Mouse (Mus musculus) bone marrow macrophage, adult 2 months (primary cell): Measurements from ENCODE around the gene Cped1. TPM values are rescaled to one million over a fixed set of nuclear protein-coding genes. Genes with fewer than 3 reads are reported as not detected.

Source experiments
- H3K27ac ChIP-seq: 2 replicates; pipeline ENCODE4 v1.5.1; 2012; ENCODE audit warnings: low read depth, low read length; ENCODE audit not compliant: insufficient read depth
- H3K4me1 ChIP-seq: 2 replicates; pipeline ENCODE4 v1.6.1; 2012; ENCODE audit warnings: low read length; ENCODE audit not compliant: control insufficient read depth, insufficient read depth
- H3K4me3 ChIP-seq: 2 replicates; pipeline ENCODE4 v1.5.1; 2012; ENCODE audit warnings: mild to moderate bottlenecking, low read length, moderate library complexity; ENCODE audit not compliant: insufficient read depth
- CTCF ChIP-seq: IDR thresholded peaks from 2 replicates; pipeline ENCODE4 v1.5.1; 2012; ENCODE audit warnings: low read depth, mild to moderate bottlenecking, low read length, moderate library complexity
- POLR2A ChIP-seq: IDR thresholded peaks from 2 replicates; pipeline ENCODE4 v1.6.1; 2012; ENCODE audit warnings: mild to moderate bottlenecking, low read depth, low read length, borderline replicate concordance
- polyA plus RNA-seq: library from polyadenylated mRNA; stranded (reverse); fragments of >200 nt; gene quantifications from 2 replicates; pipeline ENCODE4 v1.2.4, GENCODE M21; 2012; ENCODE audit not compliant: missing spikeins, insufficient read depth, insufficient read length

The Cped1 gene
- polyA plus RNA-seq, 1 experiment = 0.79 TPM

DNA sequence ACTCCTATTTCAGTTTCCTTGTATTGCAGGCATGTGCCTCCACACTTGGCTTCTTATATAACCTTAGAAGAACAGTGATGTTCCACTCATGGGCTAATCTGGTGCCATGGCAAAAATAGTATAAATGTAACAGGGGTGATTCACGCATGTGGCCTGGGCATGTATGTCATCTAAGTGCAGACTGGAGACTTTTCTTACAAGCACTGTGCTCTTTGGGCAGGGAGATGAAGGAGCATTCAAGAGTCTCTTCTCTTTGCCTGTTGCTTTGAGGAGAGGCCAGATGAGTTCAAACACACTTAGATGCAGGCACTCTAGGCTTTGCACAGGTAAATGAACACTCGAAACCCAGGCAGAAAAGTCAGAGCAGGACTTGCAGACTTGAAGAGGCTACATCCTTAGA, 38.5 kb downstream of the Cped1 start:
- Histone ChIP-seq H3K4me3 (no peak overlapping the region), H3K27ac (no peak overlapping the region), H3K4me1 (0 out of 2 replicates have a peak, but pooled peaks cover 2% of the 10 kb centered on the region)
- TF ChIP-seq CTCF (no peak), POLR2A (no peak)

DNA sequence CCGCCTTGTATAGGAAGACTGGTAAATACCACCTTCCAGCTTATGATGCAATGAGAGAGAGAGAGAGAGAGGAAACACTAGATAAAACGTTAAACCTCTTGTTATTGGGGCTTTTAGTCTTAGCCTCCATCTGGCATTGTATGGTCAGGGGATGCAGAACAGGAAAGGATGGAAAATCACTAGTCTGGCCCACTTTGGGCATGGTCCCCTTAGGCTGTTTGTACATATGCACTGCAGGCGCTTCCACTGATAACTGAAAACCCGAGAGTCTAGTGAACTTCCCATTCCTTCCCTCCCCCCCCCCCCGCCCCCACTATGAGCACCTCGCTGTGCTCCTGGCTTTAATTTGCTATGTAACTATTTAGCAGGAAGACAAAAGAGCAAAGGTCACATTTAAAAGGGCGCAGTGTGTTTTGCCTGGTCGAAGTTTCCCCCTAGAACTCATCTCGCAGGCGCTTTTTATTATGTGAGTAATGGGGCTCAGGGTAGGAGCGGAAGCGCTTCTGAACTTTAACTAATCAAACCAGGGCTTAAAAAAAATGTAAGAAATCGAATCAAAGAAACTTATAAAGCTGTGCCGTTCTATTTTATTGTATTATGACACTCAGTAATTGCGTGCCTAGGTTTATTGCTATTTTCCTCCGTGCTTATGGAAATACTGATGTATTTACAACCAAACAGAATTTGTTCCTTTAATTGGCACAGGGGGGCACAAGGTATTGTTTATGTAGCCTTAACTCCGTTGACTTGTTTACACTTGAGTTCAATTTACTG, 40.1 kb downstream of the Cped1 start:
- no peak overlapping the region for H3K4me3 ChIP-seq
- H3K4me1 ChIP-seq = no peaks in the 10 kb centered on the region
- H3K27ac ChIP-seq = no peak overlapping the region
- no peak for TF ChIP-seq POLR2A
- TF ChIP-seq CTCF = no peak

DNA sequence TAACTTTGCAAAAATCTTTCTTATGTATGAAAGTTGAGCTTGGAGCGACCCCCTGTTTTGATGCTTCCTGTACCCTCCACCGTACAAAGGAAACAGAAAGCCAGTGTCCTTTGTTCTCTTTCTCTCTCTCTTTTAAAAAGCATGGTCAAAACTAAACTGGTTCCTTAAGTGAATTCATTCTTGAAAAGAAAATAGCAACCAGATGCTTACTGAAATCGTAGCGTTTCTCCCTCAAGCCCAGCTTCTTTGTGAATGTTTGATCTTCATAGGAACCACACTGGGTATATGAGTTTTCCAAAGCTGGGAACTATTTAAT, 40.6 kb downstream of the Cped1 start:
- TF ChIP-seq CTCF (no peak), POLR2A (no peak)
- H3K4me3 ChIP-seq = no peak overlapping the region
- H3K27ac ChIP-seq = no peak overlapping the region
- no peaks in the 10 kb centered on the region for H3K4me1 ChIP-seq

DNA sequence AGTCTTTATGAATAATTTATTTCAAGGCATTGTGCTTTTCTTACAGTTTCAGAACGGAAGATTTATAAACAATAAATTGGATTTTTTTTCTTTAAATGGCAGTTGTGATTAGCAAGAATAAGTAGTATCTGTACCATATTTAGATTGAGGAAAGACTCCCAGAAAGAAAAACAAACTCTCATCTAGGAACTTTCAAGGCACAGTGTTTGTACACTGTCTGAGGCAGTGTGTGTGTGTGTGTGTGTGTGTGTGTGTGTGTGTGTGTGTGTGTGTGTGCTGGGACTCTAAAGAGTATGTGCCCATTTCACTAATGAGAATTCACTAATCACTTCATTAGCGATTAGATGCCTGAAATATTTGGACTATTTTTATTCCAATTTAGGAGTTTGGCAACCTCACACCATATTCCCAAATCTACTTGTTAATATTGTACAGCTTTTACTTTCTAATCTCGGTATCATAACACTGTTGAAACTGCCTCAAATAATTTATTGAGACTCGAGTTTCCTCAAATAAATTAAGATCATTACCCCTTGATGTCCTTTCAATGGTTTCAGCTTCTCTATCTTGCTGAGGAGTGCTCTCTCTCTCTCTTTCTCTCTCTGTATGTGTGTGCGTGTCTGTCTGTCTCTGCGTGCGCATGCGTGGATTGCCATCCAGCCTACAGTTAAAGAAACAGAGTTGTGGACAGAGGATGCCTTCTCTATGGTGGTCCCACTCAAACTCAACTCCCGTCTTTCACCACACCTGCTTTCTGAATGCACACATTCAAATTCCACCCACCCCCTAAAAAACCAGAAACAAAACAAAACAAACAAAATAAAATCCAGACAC, 41.3 kb downstream of the Cped1 start:
- no peaks in the 10 kb centered on the region for H3K4me1 ChIP-seq
- no peak overlapping the region for H3K4me3 ChIP-seq
- no peak overlapping the region for H3K27ac ChIP-seq
- TF ChIP-seq CTCF = no peak
- no peak for TF ChIP-seq POLR2A

DNA sequence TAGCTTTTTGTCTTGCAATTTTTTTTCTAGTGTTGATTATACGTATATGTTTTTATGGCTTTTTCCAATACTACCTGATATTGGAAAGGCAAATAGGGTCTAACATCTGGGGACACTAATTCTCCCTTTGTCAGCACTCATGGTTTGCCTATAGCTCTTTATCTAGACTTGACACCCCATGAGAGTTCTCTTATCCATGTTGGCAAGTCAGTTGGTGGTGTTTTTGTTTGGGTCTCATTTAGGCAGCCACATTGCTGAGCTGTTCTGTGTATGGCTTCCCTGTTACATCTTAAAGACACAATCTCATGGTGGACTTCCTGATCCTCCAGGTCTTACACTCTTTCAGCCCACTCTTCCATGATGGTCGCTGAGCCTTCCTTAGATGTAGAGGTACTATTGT, 42.1 kb downstream of the Cped1 start:
- H3K4me3 ChIP-seq = no peak overlapping the region
- TF ChIP-seq CTCF (no peak), POLR2A (no peak)
- no peaks in the 10 kb centered on the region for H3K4me1 ChIP-seq

DNA sequence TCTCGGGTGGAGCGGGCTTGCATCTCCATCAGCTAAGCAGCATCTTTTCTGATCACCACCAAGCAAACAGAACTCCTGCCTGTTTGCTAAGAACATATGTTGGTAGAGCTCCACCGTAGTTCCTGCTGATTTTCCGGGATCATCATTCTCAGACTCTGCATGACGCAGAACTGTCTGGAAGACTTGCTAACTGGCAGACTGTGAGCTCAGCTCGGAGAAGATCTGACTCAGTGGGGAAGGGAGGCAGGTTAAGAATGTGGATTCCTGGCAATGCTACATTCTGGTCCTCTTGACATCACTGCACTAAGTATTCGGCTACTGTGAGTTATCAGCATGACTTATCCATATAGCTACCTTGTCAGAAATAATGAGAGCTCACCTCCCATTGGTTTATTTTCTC, 44.7 kb downstream of the Cped1 start:
- H3K4me3 ChIP-seq = no peak overlapping the region
- TF ChIP-seq POLR2A (no peak), CTCF (no peak)
- H3K27ac ChIP-seq = no peak overlapping the region
- no peaks in the 10 kb centered on the region for H3K4me1 ChIP-seq

More for the DNA sequence above, 42.1 kb downstream of the Cped1 start:
- no peak overlapping the region for H3K27ac ChIP-seq

DNA sequence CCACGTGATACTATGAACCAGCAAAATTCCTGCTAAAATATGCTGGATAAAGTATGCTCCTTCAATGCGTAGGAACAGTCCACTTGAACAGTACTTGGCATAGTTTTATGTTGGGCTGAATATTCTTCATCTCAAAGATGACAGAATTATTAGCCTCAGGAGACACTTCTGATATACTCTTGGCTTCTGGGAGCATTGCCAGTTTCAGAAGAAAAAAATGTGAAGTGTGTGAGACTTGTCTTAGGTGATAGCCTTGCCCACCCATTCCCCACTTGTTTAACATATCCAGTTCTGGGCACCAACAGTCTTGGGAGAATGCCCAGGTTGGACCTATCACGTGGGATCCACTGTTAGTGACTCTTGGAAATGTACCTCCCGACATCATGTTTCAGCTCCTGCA, 47.5 kb downstream of the Cped1 start:
- H3K4me1 ChIP-seq = no peaks in the 10 kb centered on the region
- no peak for TF ChIP-seq POLR2A
- TF ChIP-seq CTCF = no peak
- no peak overlapping the region for H3K27ac ChIP-seq
- no peak overlapping the region for H3K4me3 ChIP-seq

DNA sequence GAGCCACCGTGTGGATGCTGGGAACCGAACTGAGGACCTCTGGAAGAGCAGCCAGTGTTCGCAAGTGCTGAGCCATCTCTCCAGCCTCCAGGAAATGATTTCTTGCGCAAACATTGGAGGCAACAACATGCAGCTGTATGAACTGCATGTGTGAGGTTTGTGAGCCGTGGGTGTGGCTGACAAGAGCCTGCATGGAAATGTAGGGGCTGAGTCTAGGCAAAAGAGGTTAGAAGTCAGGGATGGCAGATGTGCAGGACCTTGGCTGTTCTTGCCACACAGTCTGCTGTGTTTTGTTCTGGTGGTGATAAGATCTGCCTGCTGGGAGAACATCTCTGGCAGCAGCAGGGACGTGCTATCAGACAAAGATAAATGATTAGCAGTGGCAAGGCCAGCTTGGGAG, 49.7 kb downstream of the Cped1 start:
- TF ChIP-seq CTCF (no peak), POLR2A (no peak)
- Histone ChIP-seq H3K4me3 (no peak overlapping the region), H3K4me1 (no peaks in the 10 kb centered on the region), H3K27ac (no peak overlapping the region)

DNA sequence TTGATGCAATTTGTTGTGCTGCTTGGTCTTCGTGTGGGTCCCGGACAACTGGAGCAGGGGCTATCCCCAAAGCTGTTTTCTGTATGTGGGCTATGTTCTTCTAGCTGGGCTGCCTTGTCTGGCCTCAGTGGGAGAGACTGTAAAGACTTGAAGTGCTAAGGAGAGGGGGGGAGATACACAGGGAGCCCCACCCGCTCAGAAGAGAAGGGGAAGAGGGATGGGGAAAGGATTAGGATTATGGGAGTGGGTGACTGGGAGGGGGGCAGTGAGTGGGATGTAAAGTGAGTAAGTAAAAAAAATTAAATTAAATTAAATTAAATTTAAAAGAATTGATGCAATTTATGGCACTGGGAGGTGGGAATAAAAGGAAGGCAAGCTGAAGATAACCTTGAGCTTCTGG, 50.2 kb downstream of the Cped1 start:
- H3K4me1 ChIP-seq = no peaks in the 10 kb centered on the region
- no peak overlapping the region for H3K4me3 ChIP-seq
- no peak overlapping the region for H3K27ac ChIP-seq
- TF ChIP-seq POLR2A (no peak), CTCF (no peak)

DNA sequence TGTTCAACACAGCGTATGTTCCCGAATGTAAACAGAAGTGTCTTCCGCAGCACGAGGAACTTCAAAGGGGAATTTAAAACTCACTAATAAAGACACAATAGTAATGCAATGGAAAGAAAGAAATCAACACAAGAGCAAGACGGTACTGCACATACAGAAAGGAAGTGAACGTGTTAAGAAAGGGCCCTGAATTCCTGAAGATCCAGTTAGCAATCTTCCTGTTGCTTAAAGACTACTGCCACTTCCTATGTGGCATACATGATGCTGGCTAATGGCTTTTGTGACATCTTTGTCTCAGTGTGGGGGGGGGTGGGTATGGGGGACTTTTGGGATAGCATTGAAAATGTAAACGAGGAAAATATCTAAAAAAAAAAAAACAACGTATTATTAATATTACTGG, 50.7 kb downstream of the Cped1 start:
- Histone ChIP-seq H3K27ac (no peak overlapping the region), H3K4me3 (no peak overlapping the region), H3K4me1 (no peaks in the 10 kb centered on the region)
- TF ChIP-seq CTCF (no peak), POLR2A (no peak)
